ENCODE assay signal across 8 mouse cellular contexts in genomic region chr12:73449911-73450520, GRCm38 (mm10).
DNase-seq lines count a peak whose midpoint lies in the region; ATAC-seq and TF ChIP-seq lines count a peak whose summit lies in the region.

No protein-coding gene starts in this region.

- H3K4me3 ChIP-seq in hindbrain, embryonic 11.5 days (ENCODE audit: low read depth, low read length) = no peak overlapping the region
- no peak overlapping the region for H3K4me3 ChIP-seq in hindbrain, embryonic 14.5 days (replicated peaks; ENCODE audit: low read length)
- H3K4me3 ChIP-seq in E14TG2a.4 (replicated peaks; ENCODE audit: low read length) = no peak overlapping the region
- no peak overlapping the region for H3K4me3 ChIP-seq in embryonic facial prominence, embryonic 10.5 days
- H3K4me3 ChIP-seq in midbrain, postnatal 0 days (ENCODE audit: low read depth, low read length) = no peak overlapping the region

- 55% methylated on average over 9 of the region's 9 CpGs for WGBS in hindbrain, embryonic 11.5 days
- whole genome bisulfite sequencing in hindbrain, embryonic 14.5 days = 58% methylated on average over 9 of the region's 9 CpGs
- WGBS in embryonic facial prominence, embryonic 10.5 days = 50% methylated on average over 9 of the region's 9 CpGs
- WGBS in midbrain, postnatal 0 days = 54% methylated on average over 9 of the region's 9 CpGs

- H3K27me3 ChIP-seq in hindbrain, embryonic 11.5 days (ENCODE audit: control insufficient read depth, insufficient read depth, low read length) = no peaks in the 10 kb centered on the region
- H3K27me3 ChIP-seq in hindbrain, embryonic 14.5 days (ENCODE audit: control insufficient read depth, insufficient read depth, low read length) = no peaks in the 10 kb centered on the region; the same call in 1 of the 2 replicates
- peaks cover 28% of the 10 kb centered on the region for H3K27me3 ChIP-seq in E14TG2a.4 (ENCODE audit: insufficient read depth, low read length)
- H3K27me3 ChIP-seq in embryonic facial prominence, embryonic 10.5 days (replicated peaks; ENCODE audit: low read depth, poor library complexity, severe bottlenecking) = peaks cover 5% of the 10 kb centered on the region; the same call in 1 of the 2 replicates
- no peaks in the 10 kb centered on the region for H3K27me3 ChIP-seq in midbrain, postnatal 0 days (ENCODE audit: insufficient read depth, low read length)

- no peaks in the 10 kb centered on the region for H3K9me3 ChIP-seq in hindbrain, embryonic 11.5 days (ENCODE audit: control insufficient read depth, low read length)
- no peaks in the 10 kb centered on the region for H3K9me3 ChIP-seq in hindbrain, embryonic 14.5 days (ENCODE audit: control insufficient read depth, low read length)
- no peaks in the 10 kb centered on the region for H3K9me3 ChIP-seq in E14TG2a.4 (ENCODE audit: low read length)
- 0 out of 2 replicates have a peak, but pooled peaks cover 4% of the 10 kb centered on the region for H3K9me3 ChIP-seq in embryonic facial prominence, embryonic 10.5 days
- no peaks in the 10 kb centered on the region for H3K9me3 ChIP-seq in midbrain, postnatal 0 days (ENCODE audit: low read length)

- DNase-seq in hindbrain, embryonic 11.5 days (ENCODE audit: low spot score) = peak; percentile 51
- DNase-seq in hindbrain, embryonic 14.5 days (ENCODE audit: low spot score) = no peak
- peak; percentile 51 for DNase-seq in A20 (ENCODE audit: low read depth, low spot score)
- DNase-seq in embryonic facial prominence, embryonic 10.5 days (ENCODE audit: low spot score) = peak; percentile 52
- DNase-seq in midbrain, postnatal 0 days (ENCODE audit: low spot score) = no peak
- no peak for DNase-seq in Muller cell, postnatal 12 days (ENCODE audit: inconsistent ontology term)

- H3K36me3 ChIP-seq in hindbrain, embryonic 11.5 days (ENCODE audit: control insufficient read depth, insufficient read depth, low read length) = no peaks in the 10 kb centered on the region
- no peaks in the 10 kb centered on the region for H3K36me3 ChIP-seq in hindbrain, embryonic 14.5 days (replicated peaks; ENCODE audit: control insufficient read depth, insufficient read depth)
- H3K36me3 ChIP-seq in E14TG2a.4 (ENCODE audit: insufficient read depth, low read length) = no peaks in the 10 kb centered on the region
- H3K36me3 ChIP-seq in embryonic facial prominence, embryonic 10.5 days (replicated peaks) = no peaks in the 10 kb centered on the region
- H3K36me3 ChIP-seq in midbrain, postnatal 0 days (ENCODE audit: insufficient read depth, low read length) = no peaks in the 10 kb centered on the region

- H3K27ac ChIP-seq in hindbrain, embryonic 11.5 days (ENCODE audit: low read depth, low read length) = no peak overlapping the region
- H3K27ac ChIP-seq in hindbrain, embryonic 14.5 days = no peak overlapping the region
- H3K27ac ChIP-seq in embryonic facial prominence, embryonic 10.5 days (replicated peaks) = peak overlapping the region; percentile 35; the same call in 1 of the 2 replicates
- no peak overlapping the region for H3K27ac ChIP-seq in midbrain, postnatal 0 days (ENCODE audit: low read depth, low read length)

- H3K4me1 ChIP-seq in hindbrain, embryonic 11.5 days (replicated peaks; ENCODE audit: control insufficient read depth, insufficient read depth, low read length) = 0 out of 2 replicates have a peak, but pooled peaks cover 2% of the 10 kb centered on the region
- no peaks in the 10 kb centered on the region for H3K4me1 ChIP-seq in hindbrain, embryonic 14.5 days (replicated peaks; ENCODE audit: control insufficient read depth, insufficient read depth, low read length)
- peaks cover 31% of the 10 kb centered on the region for H3K4me1 ChIP-seq in E14TG2a.4 (replicated peaks; ENCODE audit: low read depth, low read length)
- peaks cover 40% of the 10 kb centered on the region for H3K4me1 ChIP-seq in embryonic facial prominence, embryonic 10.5 days
- H3K4me1 ChIP-seq in midbrain, postnatal 0 days (ENCODE audit: insufficient read depth, low read length) = no peaks in the 10 kb centered on the region

- no peak overlapping the region for H3K9ac ChIP-seq in hindbrain, embryonic 11.5 days (ENCODE audit: low read depth, low read length)
- H3K9ac ChIP-seq in hindbrain, embryonic 14.5 days = no peak overlapping the region
- no peak overlapping the region for H3K9ac ChIP-seq in midbrain, postnatal 0 days (replicated peaks; ENCODE audit: low read length, poor library complexity, severe bottlenecking)

- H3K4me2 ChIP-seq in hindbrain, embryonic 11.5 days (replicated peaks; ENCODE audit: low read depth, low read length) = no peak overlapping the region
- H3K4me2 ChIP-seq in hindbrain, embryonic 14.5 days (replicated peaks) = no peak overlapping the region
- H3K4me2 ChIP-seq in midbrain, postnatal 0 days (ENCODE audit: low read depth, low read length, poor library complexity, severe bottlenecking) = no peak overlapping the region

- peak; percentile 72 for TF ChIP-seq CTCF in E14TG2a.4 (conservative IDR thresholded peaks at IDR 0.05; ENCODE audit: low read length)
- peak; percentile 58 for TF ChIP-seq CTCF in midbrain, postnatal 0 days (IDR thresholded peaks at IDR 0.05)

- ATAC-seq in hindbrain, embryonic 11.5 days (ENCODE audit: low FRiP score) = no peak
- ATAC-seq in hindbrain, embryonic 14.5 days (ENCODE audit: low FRiP score) = no peak
- no peak for ATAC-seq in midbrain, postnatal 0 days (ENCODE audit: low FRiP score)
- ATAC-seq in monocyte, adult 5-6 weeks (replicated peaks; ENCODE audit: insufficient number of reproducible peaks, low FRiP score, low TSS enrichment, poor library complexity, severe bottlenecking) = no peak

Comparison
In these comparisons a context has a peak if more than half of its experiments do, and no peak if none do; other contexts are left out.
1. DNase-seq: peak in hindbrain, embryonic 11.5 days (single experiment), A20 (single experiment) and embryonic facial prominence, embryonic 10.5 days (single experiment); none in hindbrain, embryonic 14.5 days (single experiment), midbrain, postnatal 0 days (single experiment) and Muller cell, postnatal 12 days (single experiment).